Mouse (Mus musculus): ENCODE results near the gene Gm38392. TPM values are rescaled to one million over a fixed set of nuclear protein-coding genes. Genes with fewer than 3 reads are reported as not detected.

Gene Gm38392
- total RNA-seq, 2 experiments from 2014 or later = 0.59 TPM; not detected in 1

- Histone ChIP-seq H3K27ac (peak overlapping the region; percentile 99), H3K4me3 (peak overlapping the region; percentile 81)
- TF ChIP-seq CTCF (conservative IDR thresholded peaks at IDR 0.05) = no peak
- no peak for DNase-seq (ENCODE audit: low spot score in 2 of 2)
These were observed 71.4 kb downstream of the Gm38392 start for GRCm38 (mm10) chr3:88215553-88216004.

- Histone ChIP-seq H3K4me3 (peak overlapping the region; percentile 81), H3K27ac (peak overlapping the region; percentile 99)
- DNase-seq (ENCODE audit: low spot score in 2 of 2) = peak in 1 of 2 experiments; percentile 40
- no peak for TF ChIP-seq CTCF (conservative IDR thresholded peaks at IDR 0.05)
These were observed 71.9 kb downstream of the Gm38392 start for GRCm38 (mm10) chr3:88214971-88215552.

- DNase-seq (ENCODE audit: low spot score in 2 of 2) = peak in 1 of 2 experiments; percentile 80
- peak overlapping the region; percentile 99 for H3K27ac ChIP-seq
- peak; percentile 13; the same call in 1 of the 2 replicates for TF ChIP-seq CTCF (conservative IDR thresholded peaks at IDR 0.05)
- peak overlapping the region; percentile 81 for H3K4me3 ChIP-seq
These were observed 72.6 kb downstream of the Gm38392 start for GRCm38 (mm10) chr3:88214197-88214938.

- Histone ChIP-seq H3K4me3 (peak overlapping the region; percentile 81), H3K27ac (peak overlapping the region; percentile 99)
- no peak for DNase-seq (ENCODE audit: low spot score in 2 of 2)
- no peak for TF ChIP-seq CTCF (conservative IDR thresholded peaks at IDR 0.05)
These were observed 74.0 kb downstream of the Gm38392 start for GRCm38 (mm10) chr3:88213019-88213418.

- no peak for TF ChIP-seq CTCF (conservative IDR thresholded peaks at IDR 0.05)
- no peak for DNase-seq (ENCODE audit: low spot score in 2 of 2)
- H3K4me3 ChIP-seq = peak overlapping the region; percentile 81
- peak overlapping the region; percentile 99 for H3K27ac ChIP-seq
These were observed 74.7 kb downstream of the Gm38392 start for GRCm38 (mm10) chr3:88212356-88212755.

- no peak for DNase-seq (ENCODE audit: low spot score in 2 of 2)
- no peak for TF ChIP-seq CTCF (conservative IDR thresholded peaks at IDR 0.05)
These were observed 76.1 kb downstream of the Gm38392 start for GRCm38 (mm10) chr3:88210918-88211317.

GRCm38 (mm10) chr3:88210121-88210520 is 76.9 kb downstream of the Gm38392 start:
- H3K4me3 ChIP-seq = peak overlapping the region; percentile 81
- peak overlapping the region; percentile 99 for H3K27ac ChIP-seq
- DNase-seq (ENCODE audit: low spot score in 2 of 2) = no peak
- TF ChIP-seq CTCF (conservative IDR thresholded peaks at IDR 0.05) = no peak

More at GRCm38 (mm10) chr3:88210918-88211317, 76.1 kb downstream of the Gm38392 start:
- H3K27ac ChIP-seq = peak overlapping the region; percentile 99
- peak overlapping the region; percentile 81 for H3K4me3 ChIP-seq

- no peak for TF ChIP-seq CTCF (conservative IDR thresholded peaks at IDR 0.05)
- peak overlapping the region; percentile 99 for H3K27ac ChIP-seq
- H3K4me3 ChIP-seq = peak overlapping the region; percentile 81
- DNase-seq (ENCODE audit: low spot score in 2 of 2) = no peak
These were observed 77.7 kb downstream of the Gm38392 start for GRCm38 (mm10) chr3:88209306-88209705.

- TF ChIP-seq CTCF (conservative IDR thresholded peaks at IDR 0.05) = no peak
- peak overlapping the region; percentile 99 for H3K27ac ChIP-seq
- no peak for DNase-seq (ENCODE audit: low spot score in 2 of 2)
- peak overlapping the region; percentile 81 for H3K4me3 ChIP-seq
These were observed 78.7 kb downstream of the Gm38392 start for GRCm38 (mm10) chr3:88208226-88208720.

GRCm38 (mm10) chr3:88207451-88208100 is 79.4 kb downstream of the Gm38392 start:
- no peak for TF ChIP-seq CTCF (conservative IDR thresholded peaks at IDR 0.05)
- peak overlapping the region; percentile 99 for H3K27ac ChIP-seq
- DNase-seq (ENCODE audit: low spot score in 2 of 2) = peak in 1 of 2 experiments; percentile 20
- peak overlapping the region; percentile 81 for H3K4me3 ChIP-seq

GRCm38 (mm10) chr3:88206901-88207371 is 80.1 kb downstream of the Gm38392 start:
- Histone ChIP-seq H3K4me3 (peak overlapping the region; percentile 81), H3K27ac (peak overlapping the region; percentile 99)
- no peak for TF ChIP-seq CTCF (conservative IDR thresholded peaks at IDR 0.05)
- DNase-seq (ENCODE audit: low spot score in 2 of 2) = peak in 1 of 2 experiments; percentile 71

- peak in 1 of 2 experiments; percentile 13 for DNase-seq (ENCODE audit: low spot score in 2 of 2)
- Histone ChIP-seq H3K4me3 (peak overlapping the region; percentile 81), H3K27ac (peak overlapping the region; percentile 99)
- TF ChIP-seq CTCF (conservative IDR thresholded peaks at IDR 0.05) = no peak
These were observed 80.5 kb downstream of the Gm38392 start for GRCm38 (mm10) chr3:88206500-88206899.
